Mouse (Mus musculus): ENCODE data around the gene Abracl. TPM values are rescaled to one million over a fixed set of nuclear protein-coding genes. Genes with fewer than 3 reads are reported as not detected.

Abracl gene
- 205 and 207 TPM in 2 replicates for polyA plus RNA-seq (2016; fragmentation: Nextera tagmentation; extraction: Ambion mirVana)

- Histone ChIP-seq H3K4me3 (peak within 1 kb of the TSS; percentile 97), H3K4me1 (replicated peaks) (peaks cover 13% of the 10 kb centered on the region), H3K9ac (peak within 1 kb of the TSS; percentile 97), H3K27me3 (replicated peaks) (no peaks in the 10 kb centered on the region), H3K9me3 (replicated peaks) (no peaks in the 10 kb centered on the region), H3K36me3 (peaks cover 12% of the 10 kb centered on the region), H3K4me2 (peak within 1 kb of the TSS; percentile 87), H3K27ac (ENCODE audit: poor library complexity, severe bottlenecking) (peak within 1 kb of the TSS; percentile 99)
- under 1% methylated on average over 37 of the region's 37 CpGs for WGBS
- ATAC-seq (ENCODE audit: insufficient number of reproducible peaks, low FRiP score) = peak; percentile 91
Observed at GRCm38 (mm10) chr10:18022741-18023347, at the start of gene Abracl. Gene Abracl (minus strand): TSS chr10:18023288.

- WGBS = 47% methylated on average over 3 of the region's 3 CpGs
- Histone ChIP-seq H3K27ac (ENCODE audit: poor library complexity, severe bottlenecking) (no peak overlapping the region), H3K36me3 (0 out of 2 replicates have a peak, but pooled peaks cover 4% of the 10 kb centered on the region), H3K4me1 (replicated peaks) (peaks cover 67% of the 10 kb centered on the region), H3K4me3 (no peak overlapping the region), H3K4me2 (no peak overlapping the region), H3K9me3 (replicated peaks) (no peaks in the 10 kb centered on the region), H3K9ac (no peak overlapping the region), H3K27me3 (replicated peaks) (no peaks in the 10 kb centered on the region)
- ATAC-seq (ENCODE audit: insufficient number of reproducible peaks, low FRiP score) = no peak
Observed at GRCm38 (mm10) chr10:18072871-18073270, 49.8 kb upstream of the Abracl start.

- WGBS = 69% methylated on average over 2 of the region's 2 CpGs
- Histone ChIP-seq H3K4me1 (replicated peaks) (peaks cover 65% of the 10 kb centered on the region), H3K27me3 (replicated peaks) (no peaks in the 10 kb centered on the region), H3K9me3 (replicated peaks) (no peaks in the 10 kb centered on the region), H3K36me3 (no peaks in the 10 kb centered on the region), H3K27ac (ENCODE audit: poor library complexity, severe bottlenecking) (peak overlapping the region; percentile 6; the same call in 1 of the 2 replicates), H3K9ac (no peak overlapping the region), H3K4me2 (no peak overlapping the region), H3K4me3 (no peak overlapping the region)
- ATAC-seq (ENCODE audit: insufficient number of reproducible peaks, low FRiP score) = no peak
Observed at GRCm38 (mm10) chr10:18070616-18071015, 47.5 kb upstream of the Abracl start.

- no peak overlapping the region for H3K4me3 ChIP-seq
- H3K27me3 ChIP-seq (replicated peaks) = no peaks in the 10 kb centered on the region
- H3K4me1 ChIP-seq (replicated peaks) = peaks cover 61% of the 10 kb centered on the region
- no peak overlapping the region for H3K4me2 ChIP-seq
- no peak overlapping the region for H3K9ac ChIP-seq
- H3K27ac ChIP-seq (ENCODE audit: poor library complexity, severe bottlenecking) = no peak overlapping the region; the same call in 1 of the 2 replicates
- 70% methylated on average over 3 of the region's 3 CpGs for WGBS
- no peaks in the 10 kb centered on the region for H3K36me3 ChIP-seq
- H3K9me3 ChIP-seq (replicated peaks) = no peaks in the 10 kb centered on the region
- ATAC-seq (ENCODE audit: insufficient number of reproducible peaks, low FRiP score) = no peak
Observed at GRCm38 (mm10) chr10:18070144-18070543, 47.1 kb upstream of the Abracl start.

GRCm38 (mm10) chr10:18069576-18069975, 46.5 kb upstream of the Abracl start:
- H3K9me3 ChIP-seq (replicated peaks) = no peaks in the 10 kb centered on the region
- H3K9ac ChIP-seq = no peak overlapping the region
- no peak overlapping the region for H3K4me3 ChIP-seq
- H3K36me3 ChIP-seq = no peaks in the 10 kb centered on the region
- H3K27ac ChIP-seq (ENCODE audit: poor library complexity, severe bottlenecking) = no peak overlapping the region
- no peaks in the 10 kb centered on the region for H3K27me3 ChIP-seq (replicated peaks)
- ATAC-seq (ENCODE audit: insufficient number of reproducible peaks, low FRiP score) = no peak
- WGBS = 75% methylated on average over 2 of the region's 2 CpGs
- no peak overlapping the region for H3K4me2 ChIP-seq
- H3K4me1 ChIP-seq (replicated peaks) = peaks cover 58% of the 10 kb centered on the region

- no peaks in the 10 kb centered on the region for H3K9me3 ChIP-seq (replicated peaks)
- H3K36me3 ChIP-seq = no peaks in the 10 kb centered on the region
- H3K27ac ChIP-seq (ENCODE audit: poor library complexity, severe bottlenecking) = no peak overlapping the region
- H3K27me3 ChIP-seq (replicated peaks) = no peaks in the 10 kb centered on the region
- H3K4me3 ChIP-seq = no peak overlapping the region
- no peak overlapping the region for H3K9ac ChIP-seq
- peaks cover 52% of the 10 kb centered on the region for H3K4me1 ChIP-seq (replicated peaks)
- H3K4me2 ChIP-seq = no peak overlapping the region
- 55% methylated on average over 2 of the region's 2 CpGs for WGBS
- ATAC-seq (ENCODE audit: insufficient number of reproducible peaks, low FRiP score) = no peak
Observed at GRCm38 (mm10) chr10:18068880-18069279, 45.8 kb upstream of the Abracl start.

- 53% methylated on average over 10 of the region's 10 CpGs for WGBS
- H3K27me3 ChIP-seq (replicated peaks) = no peaks in the 10 kb centered on the region
- ATAC-seq (ENCODE audit: insufficient number of reproducible peaks, low FRiP score) = no peak
- peak overlapping the region; percentile 86 for H3K27ac ChIP-seq (ENCODE audit: poor library complexity, severe bottlenecking)
- H3K4me1 ChIP-seq (replicated peaks) = peaks cover 45% of the 10 kb centered on the region
- H3K4me2 ChIP-seq = peak overlapping the region; percentile 30; the same call in 1 of the 2 replicates
- no peaks in the 10 kb centered on the region for H3K9me3 ChIP-seq (replicated peaks)
- no peak overlapping the region for H3K4me3 ChIP-seq
- H3K36me3 ChIP-seq = no peaks in the 10 kb centered on the region
- peak overlapping the region; percentile 37; the same call in 1 of the 2 replicates for H3K9ac ChIP-seq
Observed at GRCm38 (mm10) chr10:18067761-18068446, 44.8 kb upstream of the Abracl start.

GRCm38 (mm10) chr10:18066031-18066439, 42.9 kb upstream of the Abracl start:
- Histone ChIP-seq H3K4me2 (no peak overlapping the region), H3K27ac (ENCODE audit: poor library complexity, severe bottlenecking) (no peak overlapping the region), H3K9me3 (replicated peaks) (no peaks in the 10 kb centered on the region), H3K36me3 (no peaks in the 10 kb centered on the region), H3K4me1 (replicated peaks) (peaks cover 46% of the 10 kb centered on the region), H3K9ac (no peak overlapping the region), H3K4me3 (no peak overlapping the region), H3K27me3 (replicated peaks) (no peaks in the 10 kb centered on the region)
- 79% methylated on average over 10 of the region's 10 CpGs for WGBS
- no peak for ATAC-seq (ENCODE audit: insufficient number of reproducible peaks, low FRiP score)

GRCm38 (mm10) chr10:18064606-18065228, 41.6 kb upstream of the Abracl start:
- Histone ChIP-seq H3K27ac (ENCODE audit: poor library complexity, severe bottlenecking) (no peak overlapping the region), H3K27me3 (replicated peaks) (no peaks in the 10 kb centered on the region), H3K4me1 (replicated peaks) (peaks cover 37% of the 10 kb centered on the region), H3K4me2 (no peak overlapping the region), H3K4me3 (no peak overlapping the region), H3K9me3 (replicated peaks) (no peaks in the 10 kb centered on the region), H3K9ac (no peak overlapping the region), H3K36me3 (no peaks in the 10 kb centered on the region)
- 88% methylated on average over 7 of the region's 7 CpGs for WGBS
- no peak for ATAC-seq (ENCODE audit: insufficient number of reproducible peaks, low FRiP score)

GRCm38 (mm10) chr10:18061533-18061932, 38.4 kb upstream of the Abracl start:
- Histone ChIP-seq H3K36me3 (no peaks in the 10 kb centered on the region), H3K27ac (ENCODE audit: poor library complexity, severe bottlenecking) (no peak overlapping the region), H3K4me2 (no peak overlapping the region), H3K4me1 (replicated peaks) (peaks cover 35% of the 10 kb centered on the region), H3K4me3 (no peak overlapping the region), H3K27me3 (replicated peaks) (no peaks in the 10 kb centered on the region), H3K9ac (no peak overlapping the region), H3K9me3 (replicated peaks) (no peaks in the 10 kb centered on the region)
- 72% methylated on average over 4 of the region's 4 CpGs for WGBS
- no peak for ATAC-seq (ENCODE audit: insufficient number of reproducible peaks, low FRiP score)

GRCm38 (mm10) chr10:18060778-18061177, 37.7 kb upstream of the Abracl start:
- H3K4me3 ChIP-seq = no peak overlapping the region
- H3K27ac ChIP-seq (ENCODE audit: poor library complexity, severe bottlenecking) = no peak overlapping the region
- peaks cover 34% of the 10 kb centered on the region for H3K4me1 ChIP-seq (replicated peaks)
- WGBS = 85% methylated on average over 2 of the region's 2 CpGs
- no peaks in the 10 kb centered on the region for H3K36me3 ChIP-seq
- no peak overlapping the region for H3K4me2 ChIP-seq
- H3K9ac ChIP-seq = no peak overlapping the region
- H3K9me3 ChIP-seq (replicated peaks) = no peaks in the 10 kb centered on the region
- H3K27me3 ChIP-seq (replicated peaks) = no peaks in the 10 kb centered on the region
- ATAC-seq (ENCODE audit: insufficient number of reproducible peaks, low FRiP score) = no peak

Data from heart, embryonic 12.5 days (tissue).